Mouse (Mus musculus) megakaryocyte, embryonic 14.5 days (primary cell): ENCODE measurements around the gene Prkg2.

Experiments
- FLI1 ChIP-seq: IDR thresholded peaks from 2 replicates; pipeline ENCODE4 v1.6.1; 2012; ENCODE audit warnings: low read length, inconsistent platforms, mixed read lengths
- GATA1 ChIP-seq: IDR thresholded peaks from 3 replicates; pipeline ENCODE4 v1.6.1; 2012; ENCODE audit warnings: mixed read lengths, low read length, inconsistent platforms, borderline replicate concordance

GRCm38 (mm10) chr5:98922921-98923320, 114.2 kb downstream of the Prkg2 start:
- TF ChIP-seq FLI1 (no peak), GATA1 (no peak)
